Mouse (Mus musculus) lung, postnatal 0 days (tissue): ENCODE measurements around the gene Dvl2.

Source experiments
- CTCF ChIP-seq: IDR thresholded peaks from 2 replicates; pipeline ENCODE4 v1.5.1; 2016; ENCODE audit warnings: antibody characterized with exemption, mild to moderate bottlenecking
- EP300 ChIP-seq: IDR thresholded peaks from 2 replicates; pipeline ENCODE4 v1.6.1; 2016; ENCODE audit warnings: antibody characterized with exemption, mild to moderate bottlenecking, control low read depth

GRCm38 (mm10) chr11:69968793-69969192 lies 31.6 kb upstream of the Dvl2 start:
- no peak for TF ChIP-seq CTCF
- no peak for TF ChIP-seq EP300
